Mouse (Mus musculus) heart, embryonic 14.5 days (tissue): ENCODE measurements around the gene Abcb11. TPM values are rescaled to one million over a fixed set of nuclear protein-coding genes. Genes with fewer than 3 reads are reported as not detected.
A peak's percentile ranks its signal among the peaks of the same experiment; 100 is the strongest.

ENCODE experiments used
- ATAC-seq: fragments of 200-750 bp; cut with Nextera tagmentation; 2 replicates; pipeline ENCODE4 v1.8.0; 2017; ENCODE audit warnings: low read depth, moderate TSS enrichment; ENCODE audit not compliant: insufficient number of reproducible peaks, insufficient read depth, low FRiP score
- H3K27ac ChIP-seq, 2 experiments: fragments of 200-500 bp in 1 of 2; fragments of 300-500 bp in 1 of 2; sonication (generic) in 1 of 2; replicated peaks in 1 of 2; 2 replicates each; pipeline ENCODE4 v1.5.1; 2012 to 2014; ENCODE audit warnings: low read depth in 2 of 2, low read length in 2 of 2, control low read depth in 1 of 2, mild to moderate bottlenecking in 1 of 2, mixed read lengths in 1 of 2; ENCODE audit not compliant: control insufficient read depth in 1 of 2, insufficient read depth in 1 of 2
- H3K27me3 ChIP-seq: fragments of 300-500 bp; sonication (generic); 2 replicates; pipeline ENCODE4 v1.6.1; 2014; ENCODE audit warnings: mild to moderate bottlenecking, low read length, control low read depth; ENCODE audit not compliant: control insufficient read depth, insufficient read depth
- H3K36me3 ChIP-seq: fragments of 300-500 bp; sonication (generic); 2 replicates; pipeline ENCODE4 v1.6.1; 2014; ENCODE audit warnings: mild to moderate bottlenecking, control low read depth, low read length, mixed read lengths; ENCODE audit not compliant: control insufficient read depth, insufficient read depth
- H3K4me1 ChIP-seq, 2 experiments: fragments of 200-500 bp in 1 of 2; fragments of 300-500 bp in 1 of 2; sonication (generic) in 1 of 2; 2 replicates each; pipeline ENCODE4 v1.6.1; 2012 to 2014; ENCODE audit warnings: low read length in 2 of 2, control low read depth in 1 of 2, mixed read lengths in 1 of 2; ENCODE audit not compliant: control insufficient read depth in 2 of 2, insufficient read depth in 2 of 2
- H3K4me2 ChIP-seq: fragments of 300-500 bp; sonication (generic); 2 replicates; pipeline ENCODE4 v1.6.1; 2014; ENCODE audit warnings: mild to moderate bottlenecking, low read length
- H3K4me3 ChIP-seq, 2 experiments: fragments of 200-500 bp in 1 of 2; fragments of 300-500 bp in 1 of 2; sonication (generic) in 1 of 2; 2 replicates each; pipeline ENCODE4 v1.5.1; 2012 to 2014; ENCODE audit warnings: low read length in 2 of 2, mild to moderate bottlenecking in 2 of 2, control low read depth in 1 of 2, low read depth in 1 of 2, moderate library complexity in 1 of 2; ENCODE audit not compliant: control insufficient read depth in 1 of 2, insufficient read depth in 1 of 2
- H3K9ac ChIP-seq: fragments of 300-500 bp; sonication (generic); 2 replicates; pipeline ENCODE4 v1.6.1; 2014; ENCODE audit warnings: mild to moderate bottlenecking, low read length
- H3K9me3 ChIP-seq: fragments of 300-500 bp; sonication (generic); 2 replicates; pipeline ENCODE4 v1.6.1; 2016; ENCODE audit warnings: low read length, control low read depth; ENCODE audit not compliant: control insufficient read depth
- WGBS: fragments of 180-500 bp; shearing (Covaris S2); extraction: QIAGEN DNeasy Blood & Tissue Kit; methylation state at CpG from one replicate; pipeline ENCODE4 v1.1.7; 2014; 5-methylcytosine and 5-hydroxymethylcytosine counted together
- polyA plus RNA-seq: library from polyadenylated mRNA; unstranded; fragments of >200 nt; fragmentation: Nextera tagmentation; extraction: Ambion mirVana; gene quantifications from 2 replicates; pipeline ENCODE4 v1.2.1, GENCODE M21; 2014

Abcb11 gene
- polyA plus RNA-seq, 1 experiment from 2014 or later, result not detected

- peaks cover 18% of the 10 kb centered on the region for H3K36me3 ChIP-seq
- H3K9ac ChIP-seq, result peak overlapping the region; percentile 51; the same call in 1 of the 2 replicates
- peak overlapping the region; percentile 60 for H3K4me2 ChIP-seq
- H3K27me3 ChIP-seq, result no peaks in the 10 kb centered on the region
- no peak for ATAC-seq
- peak overlapping the region in 1 of 2 experiments; percentile 86; a peak in 2 of 4 replicates for H3K4me3 ChIP-seq
- H3K9me3 ChIP-seq, result no peaks in the 10 kb centered on the region
- peaks cover 0 to 7% of the 10 kb centered on the region in 2 experiments; a peak in 1 of 4 replicates for H3K4me1 ChIP-seq
- H3K27ac ChIP-seq, result no peak overlapping the region
- WGBS, result 16% methylated on average over 7 of the region's 7 CpGs
Measured at GRCm38 (mm10) chr2:69206523-69206922, 135.9 kb downstream of the Abcb11 start.

DNA sequence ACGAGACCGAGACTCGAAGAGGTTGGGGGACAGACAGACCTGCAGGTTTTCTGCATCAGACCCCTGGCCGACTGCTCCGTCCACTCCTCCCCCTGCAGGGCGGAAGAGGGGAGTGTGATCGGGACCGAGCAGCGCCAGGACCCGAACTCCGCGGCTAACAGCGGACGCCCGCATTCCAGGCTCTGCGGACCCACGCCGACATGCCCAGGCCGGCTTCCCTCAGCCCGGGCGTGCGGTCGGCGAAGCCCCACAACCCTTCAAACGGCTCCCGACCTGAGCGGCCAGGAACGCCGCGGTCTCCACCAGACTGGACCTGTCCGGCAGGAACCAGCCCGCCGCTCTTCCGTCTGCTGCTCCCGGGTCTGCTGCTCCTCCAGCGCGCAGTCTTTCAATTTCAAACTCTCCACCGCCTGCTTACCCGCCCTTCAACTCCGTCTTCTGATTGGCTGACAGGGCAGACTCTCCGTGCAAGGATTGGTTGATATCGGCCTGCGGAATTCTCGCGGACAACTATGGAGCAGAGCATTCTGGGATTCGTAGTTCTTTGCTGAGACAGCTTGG lies 136.5 kb downstream of the Abcb11 start, which contains the start of gene Spc25:
TSS of gene Spc25 (minus strand) at position 404 of the 561 bp plus-strand sequence.
- Histone ChIP-seq H3K27ac (peak within 1 kb of the TSS; percentile 58 to 71), H3K4me1 (peaks cover 0 to 7% of the 10 kb centered on the region in 2 experiments; a peak in 1 of 4 replicates), H3K9me3 (no peaks in the 10 kb centered on the region), H3K36me3 (peaks cover 25% of the 10 kb centered on the region), H3K4me3 (peak within 1 kb of the TSS; percentile 72 to 86), H3K27me3 (no peaks in the 10 kb centered on the region), H3K4me2 (peak within 1 kb of the TSS; percentile 82), H3K9ac (peak within 1 kb of the TSS; percentile 86)
- ATAC-seq, result peak; percentile 99
- WGBS, result under 1% methylated on average over 45 of the region's 46 CpGs

DNA sequence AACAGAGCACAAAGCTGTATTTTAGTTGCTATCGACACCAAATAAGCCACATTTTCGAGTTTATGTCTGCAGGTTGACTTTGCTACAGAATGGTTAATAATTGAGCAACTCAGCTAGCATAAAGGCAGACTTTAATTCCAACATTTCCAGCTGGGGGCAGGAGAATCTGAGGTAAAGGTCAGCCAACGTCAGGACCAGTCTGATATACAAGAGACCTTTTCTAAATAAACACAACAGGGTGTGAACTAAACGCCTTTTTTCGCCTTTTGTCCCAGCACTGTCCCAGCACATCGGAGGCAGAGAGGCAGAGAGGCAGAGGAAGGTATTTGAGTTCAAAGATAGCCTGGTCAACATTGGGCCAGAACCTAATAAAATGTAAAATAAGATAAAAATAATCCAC lies 137.2 kb downstream of the Abcb11 start:
- H3K9me3 ChIP-seq, result no peaks in the 10 kb centered on the region
- H3K36me3 ChIP-seq, result peaks cover 31% of the 10 kb centered on the region
- WGBS, result 22% methylated on average over 6 of the region's 6 CpGs
- H3K27me3 ChIP-seq, result no peaks in the 10 kb centered on the region
- no peak overlapping the region for H3K27ac ChIP-seq
- ATAC-seq, result no peak
- H3K4me2 ChIP-seq, result peak overlapping the region; percentile 82
- peak overlapping the region; percentile 72 to 86 for H3K4me3 ChIP-seq
- H3K9ac ChIP-seq, result peak overlapping the region; percentile 86
- H3K4me1 ChIP-seq, result peaks cover 0 to 7% of the 10 kb centered on the region in 2 experiments; a peak in 1 of 4 replicates

GRCm38 (mm10) chr2:69193555-69193954 lies 148.9 kb downstream of the Abcb11 start:
- Histone ChIP-seq H3K4me1 (no peaks in the 10 kb centered on the region), H3K4me2 (no peak overlapping the region), H3K36me3 (peaks cover 61% of the 10 kb centered on the region), H3K27ac (no peak overlapping the region), H3K9ac (no peak overlapping the region), H3K4me3 (no peak overlapping the region), H3K9me3 (peaks cover 5% of the 10 kb centered on the region; the same call in 1 of the 2 replicates), H3K27me3 (no peaks in the 10 kb centered on the region)
- no peak for ATAC-seq
- 82% methylated on average over 5 of the region's 5 CpGs for WGBS

GRCm38 (mm10) chr2:69191059-69191458 lies 151.4 kb downstream of the Abcb11 start:
- Histone ChIP-seq H3K27ac (no peak overlapping the region), H3K9ac (no peak overlapping the region), H3K27me3 (no peaks in the 10 kb centered on the region), H3K9me3 (peaks cover 5% of the 10 kb centered on the region; the same call in 1 of the 2 replicates), H3K4me3 (no peak overlapping the region), H3K4me1 (no peaks in the 10 kb centered on the region), H3K4me2 (no peak overlapping the region), H3K36me3 (peaks cover 42% of the 10 kb centered on the region)
- 82% methylated on average over 5 of the region's 5 CpGs for WGBS
- no peak for ATAC-seq

DNA sequence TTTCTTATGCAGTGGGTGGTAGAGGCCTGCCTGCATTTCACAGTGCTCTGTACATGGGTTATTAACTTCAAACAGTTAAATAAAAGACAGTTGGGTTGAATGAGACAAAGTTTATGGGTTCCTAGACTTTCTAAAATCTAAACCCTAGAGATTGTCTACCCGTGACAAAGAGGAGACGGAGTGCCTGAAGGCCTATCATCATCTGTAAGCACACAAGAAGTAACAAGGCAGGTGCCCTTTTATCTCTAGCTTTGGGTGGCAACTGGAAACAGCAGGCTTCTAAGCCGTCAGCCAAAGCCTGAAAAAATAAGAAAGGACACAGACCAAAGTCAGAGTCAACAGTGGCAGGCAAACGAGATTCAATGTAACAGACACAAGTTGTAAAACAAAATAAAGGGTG lies 153.2 kb downstream of the Abcb11 start:
- H3K9me3 ChIP-seq, result peaks cover 5% of the 10 kb centered on the region; the same call in 1 of the 2 replicates
- no peaks in the 10 kb centered on the region for H3K27me3 ChIP-seq
- no peak overlapping the region for H3K4me3 ChIP-seq
- H3K36me3 ChIP-seq, result peaks cover 24% of the 10 kb centered on the region
- ATAC-seq, result no peak
- H3K4me1 ChIP-seq, result no peaks in the 10 kb centered on the region
- WGBS, result 67% methylated on average over 4 of the region's 4 CpGs
- no peak overlapping the region for H3K9ac ChIP-seq
- H3K4me2 ChIP-seq, result no peak overlapping the region
- no peak overlapping the region for H3K27ac ChIP-seq

DNA sequence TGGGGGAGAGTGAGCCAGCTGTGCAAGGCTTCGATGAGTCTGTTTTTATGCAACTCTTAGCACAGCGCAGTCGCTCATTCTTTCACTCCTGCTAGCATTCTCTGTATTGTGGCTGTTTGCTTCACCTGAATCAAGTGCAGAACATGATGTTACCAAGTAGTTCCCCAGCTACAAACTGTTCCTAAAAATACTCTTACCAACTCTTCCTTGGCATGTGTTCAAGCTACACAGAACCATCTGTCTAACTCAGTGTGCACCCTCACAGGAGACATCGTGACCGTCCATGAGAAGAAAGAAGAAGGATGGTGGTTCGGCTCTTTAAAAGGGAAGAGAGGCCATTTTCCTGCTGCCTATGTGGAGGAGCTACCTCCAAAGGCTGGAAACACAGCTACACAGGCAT lies 153.7 kb downstream of the Abcb11 start:
- Histone ChIP-seq H3K9me3 (peaks cover 4% of the 10 kb centered on the region; the same call in 1 of the 2 replicates), H3K27me3 (no peaks in the 10 kb centered on the region), H3K4me1 (no peaks in the 10 kb centered on the region), H3K4me2 (no peak overlapping the region), H3K27ac (no peak overlapping the region), H3K36me3 (peaks cover 19% of the 10 kb centered on the region), H3K4me3 (no peak overlapping the region), H3K9ac (no peak overlapping the region)
- no peak for ATAC-seq
- WGBS, result 79% methylated on average over 6 of the region's 6 CpGs
